Mouse (Mus musculus) lung, adult 18-20 months (tissue): Measurements from ENCODE around the gene Lrfn4.

ENCODE experiments used
- DNase-seq, 2 experiments: peaks; one replicate each; pipeline ENCODE4 v3.0.0; 2022; ENCODE audit warnings: mixed read lengths in 2 of 2

Lrfn4 gene

GRCm38 (mm10) chr19:4568832-4569231, 46.6 kb downstream of the Lrfn4 start:
- DNase-seq = peak in 1 of 2 experiments; percentile 19

- DNase-seq = no peak
These were observed 47.8 kb downstream of the Lrfn4 start for GRCm38 (mm10) chr19:4567665-4568064.

GRCm38 (mm10) chr19:4566880-4567279, 48.6 kb downstream of the Lrfn4 start:
- DNase-seq = no peak

GRCm38 (mm10) chr19:4565678-4566077, 49.8 kb downstream of the Lrfn4 start:
- no peak for DNase-seq
